Mouse (Mus musculus) lung, embryonic 16.5 days (tissue): ENCODE results near the gene Celf1. TPM values are rescaled to one million over a fixed set of nuclear protein-coding genes. Genes with fewer than 3 reads are reported as not detected.

Experiments
- ATAC-seq: fragments of 200-750 bp; cut with Nextera tagmentation; 2 replicates; pipeline ENCODE4 v1.8.0; 2017; ENCODE audit warnings: low read depth, mild to moderate bottlenecking, moderate library complexity
- H3K27ac ChIP-seq: fragments of 300-500 bp; sonication (generic); 2 replicates; pipeline ENCODE4 v1.5.1; 2014; ENCODE audit warnings: mild to moderate bottlenecking, control low read depth, low read length
- H3K27me3 ChIP-seq: fragments of 300-500 bp; sonication (generic); 2 replicates; pipeline ENCODE4 v1.6.1; 2014; ENCODE audit warnings: low read depth, low read length, mixed read lengths; ENCODE audit not compliant: control insufficient read depth, insufficient read depth
- H3K36me3 ChIP-seq: fragments of 300-500 bp; sonication (generic); 2 replicates; pipeline ENCODE4 v1.6.1; 2014; ENCODE audit warnings: low read length; ENCODE audit not compliant: control insufficient read depth, insufficient read depth
- H3K4me1 ChIP-seq: fragments of 300-500 bp; sonication (generic); replicated peaks from 2 replicates; pipeline ENCODE4 v1.6.1; 2014; ENCODE audit warnings: low read length, mixed read lengths; ENCODE audit not compliant: control insufficient read depth, insufficient read depth
- H3K4me2 ChIP-seq: fragments of 300-500 bp; sonication (generic); 2 replicates; pipeline ENCODE4 v1.6.1; 2014; ENCODE audit warnings: low read depth, low read length, control low read depth
- H3K4me3 ChIP-seq: fragments of 300-500 bp; sonication (generic); 2 replicates; pipeline ENCODE4 v1.5.1; 2014; ENCODE audit warnings: mild to moderate bottlenecking, low read length, control low read depth
- H3K9ac ChIP-seq: fragments of 300-500 bp; sonication (generic); 2 replicates; pipeline ENCODE4 v1.6.1; 2014; ENCODE audit warnings: low read length, control low read depth
- H3K9me3 ChIP-seq: fragments of 300-500 bp; sonication (generic); 2 replicates; pipeline ENCODE4 v1.6.1; 2016; ENCODE audit warnings: low read length; ENCODE audit not compliant: control insufficient read depth
- WGBS: fragments of 180-500 bp; shearing (Covaris S2); extraction: QIAGEN DNeasy Blood & Tissue Kit; methylation state at CpG from one replicate; pipeline ENCODE4 v1.1.7; 2014; 5-methylcytosine and 5-hydroxymethylcytosine counted together
- polyA plus RNA-seq: library from polyadenylated mRNA; unstranded; fragments of >200 nt; fragmentation: Nextera tagmentation; extraction: Ambion mirVana; gene quantifications from 2 replicates; pipeline ENCODE4 v1.2.1, GENCODE M21; 2015

Gene Celf1
- polyA plus RNA-seq, 1 experiment from 2014 or later, result 71.6 TPM

DNA sequence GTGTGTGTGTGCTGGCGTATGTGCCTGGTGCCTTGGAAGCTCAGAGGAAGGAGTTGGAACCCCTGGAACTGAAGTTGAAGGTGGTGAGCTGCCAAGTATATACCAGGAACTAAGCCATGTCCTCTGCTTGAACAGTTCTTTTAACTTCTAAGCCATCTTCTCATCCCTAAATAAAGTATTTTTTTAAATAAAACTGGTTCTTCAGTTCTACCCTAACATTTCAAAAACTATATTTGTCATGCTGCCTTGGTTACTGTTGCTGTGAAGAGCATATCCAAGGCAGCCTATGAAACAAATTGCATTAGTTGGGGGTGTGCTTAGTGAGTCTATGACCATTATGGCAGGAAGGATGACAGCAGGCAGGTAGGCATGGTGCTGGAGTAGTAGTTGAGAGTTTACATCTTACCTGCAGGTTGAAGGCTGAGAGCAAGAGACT, 84.9 kb downstream of the Celf1 start:
- no peaks in the 10 kb centered on the region for H3K27me3 ChIP-seq
- WGBS, result 89% methylated on average over 1 of the region's 1 CpGs
- H3K4me3 ChIP-seq, result no peak overlapping the region
- H3K4me2 ChIP-seq, result no peak overlapping the region
- no peaks in the 10 kb centered on the region for H3K36me3 ChIP-seq
- H3K9ac ChIP-seq, result no peak overlapping the region
- no peaks in the 10 kb centered on the region; the same call in 1 of the 2 replicates for H3K9me3 ChIP-seq
- no peak for ATAC-seq
- H3K27ac ChIP-seq, result no peak overlapping the region
- H3K4me1 ChIP-seq, result no peaks in the 10 kb centered on the region

DNA sequence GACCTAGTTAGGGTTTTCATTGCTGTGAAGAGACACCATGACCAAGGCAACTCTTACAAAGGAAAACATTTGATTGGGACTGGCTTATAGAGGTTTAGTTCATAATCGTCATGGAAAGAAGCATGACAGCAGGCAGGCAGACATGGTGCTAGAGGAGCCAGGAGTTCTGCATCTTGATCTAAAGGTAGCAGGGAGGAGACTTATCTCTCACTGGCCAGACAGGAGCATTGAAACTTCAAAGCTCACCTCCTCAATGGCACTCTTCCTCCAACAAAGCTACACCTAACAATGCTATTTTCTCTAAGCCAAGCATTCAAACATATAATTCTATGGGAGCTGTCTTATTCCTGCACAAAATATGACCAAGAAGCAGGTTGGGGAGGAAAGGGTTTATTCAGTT, 86.3 kb downstream of the Celf1 start:
- Histone ChIP-seq H3K9ac (no peak overlapping the region), H3K4me3 (no peak overlapping the region), H3K9me3 (no peaks in the 10 kb centered on the region), H3K27ac (no peak overlapping the region), H3K4me2 (no peak overlapping the region), H3K36me3 (no peaks in the 10 kb centered on the region), H3K4me1 (no peaks in the 10 kb centered on the region), H3K27me3 (no peaks in the 10 kb centered on the region)
- 87% methylated on average over 1 of the region's 1 CpGs for WGBS
- no peak for ATAC-seq

- ATAC-seq, result no peak
- H3K27me3 ChIP-seq, result no peaks in the 10 kb centered on the region
- H3K4me2 ChIP-seq, result no peak overlapping the region
- H3K27ac ChIP-seq, result no peak overlapping the region
- H3K4me1 ChIP-seq, result no peaks in the 10 kb centered on the region
- no peak overlapping the region for H3K9ac ChIP-seq
- no peak overlapping the region for H3K4me3 ChIP-seq
- H3K9me3 ChIP-seq, result no peaks in the 10 kb centered on the region
- no peaks in the 10 kb centered on the region for H3K36me3 ChIP-seq
- 83% methylated on average over 9 of the region's 9 CpGs for WGBS
Measured at GRCm38 (mm10) chr2:91027391-91028214, 87.4 kb downstream of the Celf1 start.

- no peaks in the 10 kb centered on the region for H3K36me3 ChIP-seq
- ATAC-seq, result no peak
- H3K9ac ChIP-seq, result no peak overlapping the region
- H3K27ac ChIP-seq, result no peak overlapping the region
- 76% methylated on average over 4 of the region's 4 CpGs for WGBS
- 0 out of 2 replicates have a peak, but pooled peaks cover 3% of the 10 kb centered on the region for H3K4me1 ChIP-seq
- H3K27me3 ChIP-seq, result no peaks in the 10 kb centered on the region
- H3K4me2 ChIP-seq, result no peak overlapping the region
- no peak overlapping the region for H3K4me3 ChIP-seq
- H3K9me3 ChIP-seq, result no peaks in the 10 kb centered on the region
Measured at GRCm38 (mm10) chr2:91031216-91031615, 91.0 kb downstream of the Celf1 start.

GRCm38 (mm10) chr2:91033000-91033399, 92.8 kb downstream of the Celf1 start:
- no peak for ATAC-seq
- no peak overlapping the region for H3K4me2 ChIP-seq
- no peaks in the 10 kb centered on the region for H3K9me3 ChIP-seq
- 0 out of 2 replicates have a peak, but pooled peaks cover 3% of the 10 kb centered on the region for H3K4me1 ChIP-seq
- no peak overlapping the region for H3K27ac ChIP-seq
- H3K4me3 ChIP-seq, result no peak overlapping the region
- H3K36me3 ChIP-seq, result no peaks in the 10 kb centered on the region
- no peaks in the 10 kb centered on the region for H3K27me3 ChIP-seq
- WGBS, result 24% methylated on average over 3 of the region's 3 CpGs
- no peak overlapping the region for H3K9ac ChIP-seq

DNA sequence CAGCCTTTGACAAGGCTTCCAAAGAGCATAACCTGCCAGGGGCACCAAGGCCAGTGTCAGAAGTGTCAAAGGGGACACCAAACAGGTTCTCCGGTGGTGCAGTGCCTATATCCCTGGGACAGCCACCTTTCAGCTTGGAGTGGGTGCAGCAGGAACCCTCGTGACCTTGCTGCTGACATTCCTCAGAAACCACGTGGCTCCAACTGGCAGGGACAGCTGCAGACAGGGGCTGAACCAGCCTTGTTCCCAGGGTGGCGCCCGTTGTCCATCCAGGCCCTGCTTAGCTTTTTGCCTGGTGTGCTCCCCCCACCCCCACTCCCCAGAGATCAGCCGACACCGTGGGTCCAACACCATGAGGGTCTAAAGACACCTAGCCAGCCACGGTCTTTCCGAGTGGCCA, 95.2 kb downstream of the Celf1 start, which contains the start of gene Rapsn:
Gene Rapsn, plus strand, starts transcription at position 236 of the 400 bp plus-strand sequence.
- no peak within 1 kb of the TSS for H3K4me2 ChIP-seq
- H3K4me3 ChIP-seq, result no peak within 1 kb of the TSS
- H3K9ac ChIP-seq, result peak within 1 kb of the TSS; percentile 27; the same call in 1 of the 2 replicates

GRCm38 (mm10) chr2:91041786-91042185, 101.6 kb downstream of the Celf1 start:
- Histone ChIP-seq H3K4me1 (no peaks in the 10 kb centered on the region), H3K27me3 (no peaks in the 10 kb centered on the region), H3K9ac (no peak overlapping the region), H3K27ac (no peak overlapping the region), H3K36me3 (no peaks in the 10 kb centered on the region), H3K9me3 (no peaks in the 10 kb centered on the region), H3K4me2 (no peak overlapping the region), H3K4me3 (no peak overlapping the region)
- no peak for ATAC-seq
- WGBS, result 63% methylated on average over 8 of the region's 8 CpGs

More for the DNA sequence above, 95.2 kb downstream of the Celf1 start, which contains the start of gene Rapsn:
- Histone ChIP-seq H3K4me1 (0 out of 2 replicates have a peak, but pooled peaks cover 3% of the 10 kb centered on the region), H3K9me3 (no peaks in the 10 kb centered on the region), H3K27ac (no peak within 1 kb of the TSS), H3K27me3 (no peaks in the 10 kb centered on the region), H3K36me3 (no peaks in the 10 kb centered on the region)
- 45% methylated on average over 9 of the region's 9 CpGs for WGBS
- peak; percentile 31 for ATAC-seq

GRCm38 (mm10) chr2:91042651-91043398, 102.6 kb downstream of the Celf1 start:
- H3K4me3 ChIP-seq, result no peak overlapping the region
- no peaks in the 10 kb centered on the region for H3K27me3 ChIP-seq
- WGBS, result 64% methylated on average over 21 of the region's 21 CpGs
- no peak overlapping the region for H3K27ac ChIP-seq
- no peaks in the 10 kb centered on the region for H3K9me3 ChIP-seq
- peak; percentile 26; the same call in 1 of the 2 replicates for ATAC-seq
- no peaks in the 10 kb centered on the region for H3K36me3 ChIP-seq
- peak overlapping the region; percentile 9; the same call in 1 of the 2 replicates for H3K9ac ChIP-seq
- H3K4me1 ChIP-seq, result no peaks in the 10 kb centered on the region
- no peak overlapping the region for H3K4me2 ChIP-seq

DNA sequence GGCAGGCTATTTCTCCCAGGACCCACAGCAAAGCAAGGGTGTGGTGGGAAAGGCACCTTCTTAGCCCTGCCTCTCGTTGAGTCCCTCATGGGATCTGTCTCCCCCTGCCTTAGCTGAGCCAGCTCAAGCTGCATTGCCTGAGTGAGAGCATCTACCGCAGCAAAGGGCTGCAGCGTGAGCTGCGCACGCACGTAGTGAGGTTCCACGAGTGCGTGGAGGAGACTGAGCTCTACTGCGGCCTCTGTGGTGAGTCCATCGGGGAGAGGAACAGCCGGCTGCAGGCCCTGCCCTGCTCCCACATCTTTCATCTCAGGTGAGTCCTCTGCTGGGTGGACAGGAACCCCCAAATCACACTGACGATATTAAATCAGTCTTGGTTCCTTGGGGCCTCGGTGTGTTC, 104.5 kb downstream of the Celf1 start:
- H3K9ac ChIP-seq, result no peak overlapping the region
- no peak for ATAC-seq

More for the DNA sequence above, 104.5 kb downstream of the Celf1 start:
- no peaks in the 10 kb centered on the region for H3K4me1 ChIP-seq
- no peak overlapping the region for H3K4me2 ChIP-seq
- no peaks in the 10 kb centered on the region for H3K27me3 ChIP-seq
- H3K27ac ChIP-seq, result no peak overlapping the region
- no peak overlapping the region for H3K4me3 ChIP-seq
- no peaks in the 10 kb centered on the region for H3K36me3 ChIP-seq
- 73% methylated on average over 13 of the region's 13 CpGs for WGBS
- H3K9me3 ChIP-seq, result no peaks in the 10 kb centered on the region
